Mouse (Mus musculus): ENCODE data around the gene Jup. TPM values are rescaled to one million over a fixed set of nuclear protein-coding genes. Genes with fewer than 3 reads are reported as not detected.

The Jup gene
- polyA plus RNA-seq, 1 experiment from 2014 or later = 121 TPM

Small RNA genes lying within 50 kb of the gene (microRNA-seq; reads per million reads assigned to microRNA genes)
- gene Gm27374 = not detected

Other genes starting within 250 kb of the Jup start
- gene Krt19, start 249.1 kb downstream of the Jup start, polyA plus RNA-seq (2015; fragmentation: Nextera tagmentation; extraction: Ambion mirVana) = 69.7 and 75.3 TPM in 2 replicates
- gene Krt9, start 204.5 kb downstream of the Jup start, polyA plus RNA-seq (2015; fragmentation: Nextera tagmentation; extraction: Ambion mirVana) = not detected in 2 replicates
- gene Krt14, start 190.2 kb downstream of the Jup start, polyA plus RNA-seq (2015; fragmentation: Nextera tagmentation; extraction: Ambion mirVana) = 4.9 and 5.8 TPM in 2 replicates
- 0.55 TPM in 1 of 2 replicates, not detected in the other for gene Krt16, start 148.9 kb downstream of the Jup start, polyA plus RNA-seq (2015; fragmentation: Nextera tagmentation; extraction: Ambion mirVana)
- 0.51 and 2.4 TPM in 2 replicates for gene Krt17, start 136.7 kb downstream of the Jup start, polyA plus RNA-seq (2015; fragmentation: Nextera tagmentation; extraction: Ambion mirVana)
- gene Krt42, start 127.9 kb downstream of the Jup start, polyA plus RNA-seq (2015; fragmentation: Nextera tagmentation; extraction: Ambion mirVana) = not detected in 2 replicates
- gene Eif1, start 77.9 kb downstream of the Jup start, polyA plus RNA-seq (2015; fragmentation: Nextera tagmentation; extraction: Ambion mirVana) = 1,620 and 1,743 TPM in 2 replicates
- not detected in 2 replicates for gene Gast, start 63.4 kb downstream of the Jup start, polyA plus RNA-seq (2015; fragmentation: Nextera tagmentation; extraction: Ambion mirVana)
- gene Hap1, start 41.6 kb downstream of the Jup start, polyA plus RNA-seq (2015; fragmentation: Nextera tagmentation; extraction: Ambion mirVana) = 15.0 and 19.6 TPM in 2 replicates
- gene P3h4, start 17.1 kb upstream of the Jup start, polyA plus RNA-seq (2015; fragmentation: Nextera tagmentation; extraction: Ambion mirVana) = 59.0 and 67.2 TPM in 2 replicates
- 130 and 139 TPM in 2 replicates for gene Fkbp10, start 17.9 kb upstream of the Jup start, polyA plus RNA-seq (2015; fragmentation: Nextera tagmentation; extraction: Ambion mirVana)
- 119 and 121 TPM in 2 replicates for gene Nt5c3b, start 44.0 kb upstream of the Jup start, polyA plus RNA-seq (2015; fragmentation: Nextera tagmentation; extraction: Ambion mirVana)
- gene Klhl10, start 44.2 kb upstream of the Jup start, polyA plus RNA-seq (2015; fragmentation: Nextera tagmentation; extraction: Ambion mirVana) = 0.44 and 0.54 TPM in 2 replicates
- 8.4 and 10.0 TPM in 2 replicates for gene Klhl11, start 75.0 kb upstream of the Jup start, polyA plus RNA-seq (2015; fragmentation: Nextera tagmentation; extraction: Ambion mirVana)
- gene Acly, start 130.2 kb upstream of the Jup start, polyA plus RNA-seq (2015; fragmentation: Nextera tagmentation; extraction: Ambion mirVana) = 151 and 175 TPM in 2 replicates
- gene Ttc25, start 147.8 kb upstream of the Jup start, polyA plus RNA-seq (2015; fragmentation: Nextera tagmentation; extraction: Ambion mirVana) = 0.99 and 1.1 TPM in 2 replicates
- 25.3 and 29.6 TPM in 2 replicates for gene Cnp, start 177.1 kb upstream of the Jup start, polyA plus RNA-seq (2015; fragmentation: Nextera tagmentation; extraction: Ambion mirVana)
- gene Nkiras2, start 221.5 kb upstream of the Jup start, polyA plus RNA-seq (2015; fragmentation: Nextera tagmentation; extraction: Ambion mirVana) = 59.7 and 63.5 TPM in 2 replicates
- 238 and 241 TPM in 2 replicates for gene Dnajc7, start 222.4 kb upstream of the Jup start, polyA plus RNA-seq (2015; fragmentation: Nextera tagmentation; extraction: Ambion mirVana)

Data from kidney, embryonic 15.5 days (tissue).